Mouse (Mus musculus) layer of hippocampus, adult 11-12 months (tissue): ENCODE data around the gene Vmn1r43.
"Not testable (repeated sequence)": the region's sequence is repeated elsewhere in the genome, so short reads cannot be mapped to it uniquely, and the experiment has no call there.

ENCODE experiments used
- DNase-seq: peaks from one replicate; pipeline ENCODE4 v3.0.0; 2022; ENCODE audit warnings: low spot score

Gene Vmn1r43

DNA sequence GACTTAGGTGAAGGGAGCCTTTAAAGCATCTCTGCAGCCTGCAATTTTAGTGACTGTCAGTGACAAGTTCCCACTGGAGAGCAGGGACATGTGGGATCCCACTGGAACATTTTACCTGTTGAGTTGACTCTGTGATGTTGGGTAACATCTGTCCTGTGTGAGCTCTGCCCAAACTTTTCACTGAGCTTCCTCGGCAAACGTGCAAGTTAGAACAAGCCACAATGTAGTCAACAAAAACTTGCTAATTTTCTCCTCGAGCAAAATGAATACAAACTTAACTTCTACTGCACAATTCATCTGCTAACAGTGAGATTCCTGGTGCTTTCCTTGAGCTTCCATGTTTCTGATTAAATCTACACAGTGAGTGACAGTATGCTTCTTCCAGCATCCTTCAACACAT lies at the start of gene Vmn1r43, which contains the start of gene Vmn1r42:
TSS of gene Vmn1r43 (minus strand) at position 101 of the 400 bp plus-strand sequence.
TSS of gene Vmn1r42 (minus strand) at position 101 of the 400 bp plus-strand sequence.
- DNase-seq = not testable (repeated sequence)

DNA sequence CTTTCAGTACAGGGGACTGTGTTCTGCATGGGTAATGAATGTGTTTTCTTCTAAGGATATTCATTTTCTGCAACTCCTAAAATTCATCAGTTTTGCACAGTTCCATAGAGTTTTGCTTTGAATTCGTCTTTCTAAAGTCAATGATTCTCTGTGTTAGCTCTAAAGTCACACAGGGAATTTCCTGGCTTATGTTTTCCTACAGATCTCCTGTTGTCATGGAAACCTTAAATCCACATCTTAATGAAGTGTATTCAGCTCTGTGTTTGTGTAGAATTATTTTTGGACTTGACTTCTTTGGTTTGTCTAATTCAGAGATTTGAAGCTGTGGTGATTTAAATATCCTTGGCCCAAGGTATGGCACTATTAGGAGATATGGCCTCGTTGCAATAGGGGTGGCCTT lies 7.6 kb upstream of the Vmn1r43 start:
- no peak for DNase-seq

DNA sequence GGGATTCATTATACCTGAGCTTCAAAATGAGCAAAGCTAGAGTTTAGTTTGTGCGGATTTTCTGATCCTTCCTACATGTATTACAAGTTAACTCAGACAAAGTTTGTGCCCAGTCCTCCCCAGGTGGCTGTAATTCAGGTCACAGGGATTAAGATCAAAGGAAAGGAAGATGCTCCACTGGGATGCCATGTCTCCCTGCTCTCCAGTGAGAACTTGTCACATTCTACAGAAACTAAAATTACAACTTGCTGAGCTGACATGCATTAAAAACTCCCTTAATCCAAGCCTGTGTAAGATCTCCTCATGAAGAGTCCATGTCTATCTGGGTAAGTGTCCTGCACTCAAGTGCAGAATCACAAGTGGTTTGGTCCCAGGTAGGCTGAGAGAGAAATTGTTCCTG lies 7.1 kb upstream of the Vmn1r43 start, which contains the start of gene Vmn1r44:
TSS of gene Vmn1r44 (plus strand) at position 301 of the 400 bp plus-strand sequence.
- no peak for DNase-seq

DNA sequence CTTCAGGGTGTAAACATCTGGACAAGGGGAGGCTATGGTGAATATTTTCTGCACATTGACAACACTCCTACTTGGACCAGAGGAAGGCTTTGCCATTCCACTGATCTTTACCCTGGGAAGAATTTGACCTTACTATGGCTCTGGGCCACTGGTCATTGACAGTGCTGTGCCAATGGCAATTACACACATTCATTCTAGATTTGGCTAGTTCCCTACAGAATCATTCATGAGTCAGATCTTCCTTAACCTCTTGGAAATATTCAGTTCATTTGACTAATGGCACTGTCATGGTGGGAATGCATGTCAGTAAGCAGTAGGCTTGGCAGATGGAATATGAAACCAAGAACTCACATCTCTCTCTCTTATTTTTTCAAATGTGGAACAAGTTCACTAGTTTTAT lies 4.7 kb upstream of the Vmn1r43 start:
- DNase-seq = no peak

DNA sequence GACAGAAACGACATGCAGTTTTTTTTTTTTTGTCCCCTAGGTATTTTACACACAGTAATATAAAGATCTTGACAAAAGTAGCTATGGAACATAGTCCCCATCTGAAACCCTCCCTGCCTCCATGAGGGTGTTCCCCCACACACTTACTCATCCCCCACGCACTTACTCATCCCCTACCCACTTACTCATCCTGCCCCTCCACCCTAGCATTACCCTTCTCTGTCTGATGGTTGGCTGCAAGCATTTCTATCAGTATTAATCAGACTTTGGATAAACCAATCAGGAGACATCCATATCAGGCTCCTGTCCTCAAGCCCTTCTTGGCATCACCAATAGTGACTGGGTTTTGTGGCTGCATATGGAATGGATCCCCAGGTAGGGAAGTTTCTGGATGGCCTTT lies 750 bp upstream of the Vmn1r43 start:
- DNase-seq = no peak

DNA sequence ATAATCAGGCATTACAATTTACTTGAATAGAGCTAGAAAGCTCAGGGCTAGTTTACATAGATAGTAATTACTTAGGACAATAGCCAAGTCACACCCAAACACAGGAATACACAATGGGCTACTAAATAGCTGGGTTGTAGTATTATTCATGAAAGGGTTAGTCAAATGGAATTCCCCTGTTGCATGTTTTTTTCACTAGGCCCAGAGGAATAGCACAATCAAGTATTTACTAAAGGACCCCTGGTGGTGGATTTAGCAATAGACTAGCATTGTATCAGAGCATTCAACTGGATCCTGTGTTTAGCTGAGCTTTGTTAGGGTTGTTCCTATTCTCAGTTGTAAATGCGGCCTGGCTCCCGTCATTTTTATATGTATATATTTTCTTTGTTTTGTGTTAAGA lies 8.2 kb downstream of the Vmn1r43 start:
- no peak for DNase-seq

DNA sequence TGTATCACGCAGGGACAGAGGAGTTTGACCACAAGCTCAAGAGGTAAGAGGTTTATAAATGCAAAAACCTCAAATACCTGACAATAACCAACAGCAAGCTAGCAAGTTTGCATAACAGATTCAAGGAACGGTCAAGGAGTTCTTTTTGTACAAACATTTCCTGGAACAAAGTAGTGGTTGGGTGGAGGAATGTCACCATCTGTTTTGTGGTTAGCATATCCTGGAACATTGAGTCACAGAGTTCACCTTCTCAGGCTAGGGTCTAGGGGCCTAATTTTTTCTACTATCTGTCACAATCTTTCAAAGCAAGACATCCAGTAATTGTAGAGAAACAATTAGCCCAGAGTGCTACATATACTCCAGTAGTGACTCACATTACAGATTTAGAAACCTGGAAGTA lies 8.9 kb downstream of the Vmn1r43 start:
- DNase-seq = no peak

DNA sequence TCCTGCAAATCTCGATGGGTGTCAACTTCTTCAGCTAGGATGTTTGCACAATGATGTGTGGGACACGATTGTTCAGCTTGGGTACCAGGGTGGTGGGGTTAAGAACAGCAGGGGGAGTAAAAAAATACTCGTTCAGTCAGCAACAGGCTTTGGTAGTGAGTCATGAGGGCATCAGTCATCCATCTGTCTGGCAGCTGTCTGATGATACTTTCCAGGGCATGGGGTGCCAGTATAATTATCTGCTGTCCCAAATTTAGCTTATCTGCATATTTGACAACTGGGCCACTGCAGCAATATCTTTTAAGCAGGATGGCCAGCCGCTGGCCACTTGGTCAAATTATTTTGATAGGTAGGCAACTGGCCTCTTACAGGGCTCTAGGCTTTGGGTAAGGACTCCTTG lies 12.4 kb downstream of the Vmn1r43 start:
- DNase-seq = no peak

DNA sequence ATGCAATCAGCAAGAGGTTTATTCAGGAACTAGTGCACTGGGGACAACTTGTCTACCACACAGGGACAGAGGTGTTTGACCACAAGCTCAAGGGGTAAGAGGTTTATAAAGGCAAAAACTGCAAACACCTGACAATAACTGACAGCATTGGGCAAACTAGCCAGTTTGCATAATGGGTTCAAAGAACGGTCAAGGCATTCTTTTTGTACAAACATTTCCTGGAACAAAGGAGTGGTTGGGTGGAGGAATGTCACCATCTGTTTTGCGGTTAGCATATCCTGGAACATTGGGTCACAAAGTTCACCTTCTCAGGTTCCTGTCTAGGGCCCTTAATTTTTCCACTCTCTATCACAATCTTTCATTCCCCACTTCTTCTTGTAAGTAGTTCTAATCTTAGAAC lies 16.4 kb downstream of the Vmn1r43 start:
- DNase-seq = no peak

DNA sequence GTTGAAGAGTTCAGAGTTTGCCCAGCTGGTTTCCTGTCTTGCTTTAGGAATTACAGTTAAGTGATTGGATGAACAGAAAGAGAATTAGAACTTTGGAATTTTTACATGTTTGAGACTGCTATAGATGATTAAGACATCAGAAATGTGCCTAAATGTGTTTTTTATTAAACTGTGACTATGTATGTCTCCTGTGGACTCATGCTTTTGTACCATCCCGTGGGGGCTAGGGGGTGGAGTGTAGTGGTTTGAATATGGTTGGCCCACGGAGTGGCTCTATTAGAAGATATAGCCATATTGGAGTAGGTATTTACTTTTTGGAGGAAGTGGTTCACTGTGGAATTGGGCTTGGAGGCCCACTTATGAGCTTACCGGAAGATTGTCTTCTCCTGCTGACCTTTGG lies 18.7 kb downstream of the Vmn1r43 start:
- DNase-seq = no peak
